ENCODE assay signal across 10 mouse cellular contexts in the genomic region with DNA sequence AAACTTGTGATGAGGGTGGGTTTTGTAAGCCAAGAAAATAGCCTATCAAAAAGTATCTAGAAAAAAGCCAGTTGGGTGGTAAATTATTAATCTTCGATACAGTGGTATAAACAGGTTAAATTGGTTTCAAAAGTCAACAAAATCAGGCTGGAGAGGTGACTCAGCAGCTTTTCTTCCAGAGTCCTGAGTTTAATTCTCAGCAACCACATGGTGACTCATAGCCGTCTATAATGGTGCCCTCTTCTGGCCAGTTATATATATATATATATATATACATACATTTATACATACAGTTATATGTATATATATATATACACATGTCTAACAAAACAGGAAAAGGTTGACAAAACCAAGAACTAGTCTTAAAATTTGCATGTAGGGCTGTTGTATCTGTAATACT. TPM values are rescaled to one million over a fixed set of nuclear protein-coding genes. Genes with fewer than 3 reads are reported as not detected.
DNase-seq lines count a peak whose midpoint lies in the region; ATAC-seq lines count a peak whose summit lies in the region.
"Had no signal": no experiment of that assay in that cellular context is flagged by ENCODE, and none has a peak within 500 bp of the region (broad histone marks: within the 10 kb centered on the region; RNA-seq: fewer than 3 reads in every experiment).

No protein-coding gene starts in this region.

- 0 out of 2 replicates have a peak, but pooled peaks have one; percentile 57 for ATAC-seq in hindbrain, embryonic 16.5 days
- ATAC-seq in hindbrain, embryonic 11.5 days (ENCODE audit: low FRiP score) = no peak
- peak; percentile 67 for ATAC-seq in common myeloid progenitor, adult 5-6 weeks (replicated peaks; ENCODE audit: low read depth, poor library complexity, severe bottlenecking)
- ATAC-seq in liver, embryonic 12.5 days = peak; percentile 71; the same call in 1 of the 2 replicates

- no peak overlapping the region for H3K27ac ChIP-seq in hindbrain, embryonic 16.5 days (ENCODE audit: low read depth, low read length)
- H3K27ac ChIP-seq in hindbrain, embryonic 11.5 days (ENCODE audit: low read depth, low read length) = no peak overlapping the region
- H3K27ac ChIP-seq in liver, embryonic 12.5 days = no peak overlapping the region
- H3K27ac ChIP-seq: heart, embryonic 13.5 days had no signal

- H3K27me3 ChIP-seq in hindbrain, embryonic 16.5 days (replicated peaks; ENCODE audit: control insufficient read depth, insufficient read depth, low read length) = no peaks in the 10 kb centered on the region
- H3K27me3 ChIP-seq in hindbrain, embryonic 11.5 days (ENCODE audit: control insufficient read depth, insufficient read depth, low read length) = no peaks in the 10 kb centered on the region
- H3K27me3 ChIP-seq in liver, embryonic 12.5 days (replicated peaks) = no peaks in the 10 kb centered on the region
- H3K27me3 ChIP-seq: heart, embryonic 13.5 days had no signal

- no peak for DNase-seq in hindbrain, embryonic 11.5 days (ENCODE audit: low spot score)
- peak; percentile 33 for DNase-seq in CD4-positive, CD25-positive, alpha-beta regulatory T cell, adult 2 months (ENCODE audit: low read depth, low spot score)
- no peak for DNase-seq in spleen, adult 12 weeks (ENCODE audit: low spot score)
- DNase-seq in ovary, postnatal 14 days (ENCODE audit: low spot score) = no peak
- no peak for DNase-seq in layer of hippocampus, postnatal 25 days (ENCODE audit: extremely low spot score in 1 of 2, low spot score in 1 of 2)

- H3K9me3 ChIP-seq in hindbrain, embryonic 16.5 days (ENCODE audit: control insufficient read depth, low read length) = no peaks in the 10 kb centered on the region
- no peaks in the 10 kb centered on the region for H3K9me3 ChIP-seq in hindbrain, embryonic 11.5 days (ENCODE audit: control insufficient read depth, low read length)
- H3K9me3 ChIP-seq in liver, embryonic 12.5 days (replicated peaks) = no peaks in the 10 kb centered on the region
- H3K9me3 ChIP-seq: heart, embryonic 13.5 days had no signal

- H3K4me1 ChIP-seq in hindbrain, embryonic 16.5 days (ENCODE audit: control insufficient read depth, insufficient read depth, low read depth, low read length) = no peaks in the 10 kb centered on the region
- no peaks in the 10 kb centered on the region for H3K4me1 ChIP-seq in hindbrain, embryonic 11.5 days (replicated peaks; ENCODE audit: control insufficient read depth, insufficient read depth, low read length)
- no peaks in the 10 kb centered on the region for H3K4me1 ChIP-seq in liver, embryonic 12.5 days
- H3K4me1 ChIP-seq: heart, embryonic 13.5 days had no signal

- H3K4me3 ChIP-seq in hindbrain, embryonic 16.5 days (ENCODE audit: low read length) = no peak overlapping the region
- H3K4me3 ChIP-seq in hindbrain, embryonic 11.5 days (ENCODE audit: low read depth, low read length) = no peak overlapping the region
- no peak overlapping the region for H3K4me3 ChIP-seq in liver, embryonic 12.5 days
- H3K4me3 ChIP-seq: heart, embryonic 13.5 days; myocyte had no signal

- H3K9ac ChIP-seq in hindbrain, embryonic 16.5 days (ENCODE audit: low read depth, low read length) = no peak overlapping the region
- H3K9ac ChIP-seq in hindbrain, embryonic 11.5 days (ENCODE audit: low read depth, low read length) = no peak overlapping the region
- no peak overlapping the region for H3K9ac ChIP-seq in liver, embryonic 12.5 days
- H3K9ac ChIP-seq: heart, embryonic 13.5 days had no signal

- 68% methylated on average over 2 of the region's 2 CpGs for WGBS in hindbrain, embryonic 16.5 days
- WGBS in hindbrain, embryonic 11.5 days = 70% methylated on average over 2 of the region's 2 CpGs
- WGBS in liver, embryonic 12.5 days (ENCODE audit: insufficient replicate concordance) = 52% methylated on average over 2 of the region's 2 CpGs

- peaks cover 16% of the 10 kb centered on the region for H3K36me3 ChIP-seq in hindbrain, embryonic 16.5 days (ENCODE audit: control insufficient read depth, insufficient read depth, low read length)
- H3K36me3 ChIP-seq in hindbrain, embryonic 11.5 days (ENCODE audit: control insufficient read depth, insufficient read depth, low read length) = no peaks in the 10 kb centered on the region
- H3K36me3 ChIP-seq in liver, embryonic 12.5 days = peaks cover 52% of the 10 kb centered on the region

- no peak overlapping the region for H3K4me2 ChIP-seq in hindbrain, embryonic 16.5 days (ENCODE audit: low read length)
- no peak overlapping the region for H3K4me2 ChIP-seq in hindbrain, embryonic 11.5 days (replicated peaks; ENCODE audit: low read depth, low read length)
- no peak overlapping the region for H3K4me2 ChIP-seq in liver, embryonic 12.5 days
- H3K4me2 ChIP-seq: heart, embryonic 13.5 days had no signal

RNA-seq across cellular contexts. Expression of a gene that starts 27.3 kb away (rescaled TPM):
- polyA plus RNA-seq in hindbrain, embryonic 16.5 days (2015; fragmentation: Nextera tagmentation; extraction: Ambion mirVana) = 1.7 and 2.4 TPM in 2 replicates
- polyA plus RNA-seq in hindbrain, embryonic 11.5 days (2014; fragmentation: Nextera tagmentation; extraction: Ambion mirVana) = 5.4 and 6.1 TPM in 2 replicates
- total RNA-seq in common myeloid progenitor, adult 5-6 weeks (2017) = 0.64 TPM in 1 of 2 replicates, not detected in the other
- 2.2 and 2.5 TPM in 2 replicates for polyA plus RNA-seq in liver, embryonic 12.5 days (2016; fragmentation: Nextera tagmentation; extraction: Ambion mirVana)
- total RNA-seq in layer of hippocampus, postnatal 25 days (2021) = 1 to 10 TPM; 1.2 to 1.4 TPM

RNA-seq across cellular contexts. Expression of a gene that starts 28.6 kb away (rescaled TPM):
- polyA plus RNA-seq in hindbrain, embryonic 16.5 days (2015; fragmentation: Nextera tagmentation; extraction: Ambion mirVana) = 168 and 188 TPM in 2 replicates
- 424 and 450 TPM in 2 replicates for polyA plus RNA-seq in hindbrain, embryonic 11.5 days (2014; fragmentation: Nextera tagmentation; extraction: Ambion mirVana)
- total RNA-seq in common myeloid progenitor, adult 5-6 weeks (2017) = 244 and 251 TPM in 2 replicates
- 143 and 144 TPM in 2 replicates for polyA plus RNA-seq in liver, embryonic 12.5 days (2016; fragmentation: Nextera tagmentation; extraction: Ambion mirVana)
- 100 to 1,000 TPM; 100 to 138 TPM for total RNA-seq in layer of hippocampus, postnatal 25 days (2021)

RNA-seq across cellular contexts. Expression of a gene that starts 28.7 kb away (rescaled TPM):
- 45.7 and 49.5 TPM in 2 replicates for polyA plus RNA-seq in hindbrain, embryonic 16.5 days (2015; fragmentation: Nextera tagmentation; extraction: Ambion mirVana)
- polyA plus RNA-seq in hindbrain, embryonic 11.5 days (2014; fragmentation: Nextera tagmentation; extraction: Ambion mirVana) = 28.9 and 29.1 TPM in 2 replicates
- 72.1 and 88.3 TPM in 2 replicates for total RNA-seq in common myeloid progenitor, adult 5-6 weeks (2017)
- 35.7 and 36.3 TPM in 2 replicates for polyA plus RNA-seq in liver, embryonic 12.5 days (2016; fragmentation: Nextera tagmentation; extraction: Ambion mirVana)
- total RNA-seq in layer of hippocampus, postnatal 25 days (2021) = 10 to 100 TPM; 59.0 to 59.1 TPM
